Mouse (Mus musculus): ENCODE measurements at regions not wholly inside any gene's neighbourhood (a gene's known extent, or its start where the extent isn't known, plus 50 kb on each side); places are given as distances from the start of the nearest gene placed in this dataset.

DNA sequence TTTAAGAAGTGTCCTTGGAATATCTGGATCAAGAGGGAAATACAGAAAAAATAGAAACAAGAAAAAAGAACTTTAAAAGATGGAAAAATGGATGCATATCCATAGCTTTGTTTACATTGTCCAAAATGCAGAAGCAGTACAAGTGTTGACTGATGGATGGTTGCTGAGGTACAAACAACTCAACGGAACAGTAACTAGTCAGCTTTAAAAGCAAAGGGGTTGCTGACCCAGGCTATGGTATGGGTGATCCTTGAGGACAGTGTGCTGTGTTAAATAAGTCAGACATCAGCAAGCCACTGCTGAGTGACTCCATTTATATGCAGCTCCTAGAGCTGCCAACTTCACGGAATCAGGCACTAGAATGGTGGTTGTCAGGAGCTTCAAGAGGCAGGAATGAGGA lies 338.9 kb upstream of the Tmc3 start:
- no peak for DNase-seq (ENCODE audit: low spot score in 2 of 2)

DNA sequence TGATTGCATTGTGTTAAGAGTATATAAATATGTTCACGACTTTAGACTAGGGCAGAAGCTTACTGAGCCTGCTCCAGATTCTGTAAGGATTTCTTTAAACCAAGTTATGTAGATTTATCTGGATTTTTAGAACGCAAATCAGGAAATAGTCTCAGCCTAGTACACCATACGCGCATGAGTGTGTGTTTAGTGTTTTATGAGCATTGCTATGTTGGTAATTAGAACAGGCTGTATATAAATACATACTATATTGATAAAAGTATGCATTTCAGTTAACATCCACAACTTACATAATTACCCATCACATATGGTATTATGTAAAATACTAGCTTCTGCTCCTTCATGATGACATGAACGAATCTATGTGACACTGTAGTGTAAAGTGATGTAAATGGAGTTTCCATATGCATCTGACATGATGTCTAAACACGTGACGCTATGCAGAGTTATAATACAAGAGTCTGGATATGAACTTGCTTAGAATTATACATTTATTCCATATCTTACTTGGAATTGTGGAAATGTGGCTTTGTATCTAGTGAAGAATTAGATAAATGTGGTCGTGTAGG lies 332.6 kb upstream of the Tmc3 start:
- DNase-seq (ENCODE audit: low spot score in 2 of 2), result no peak

GRCm38 (mm10) chr7:83253001-83253400 lies 331.7 kb upstream of the Tmc3 start:
- no peak for DNase-seq (ENCODE audit: low spot score in 2 of 2)

GRCm38 (mm10) chr7:83253432-83253831 lies 331.3 kb upstream of the Tmc3 start:
- DNase-seq (ENCODE audit: low spot score in 2 of 2), result no peak

DNA sequence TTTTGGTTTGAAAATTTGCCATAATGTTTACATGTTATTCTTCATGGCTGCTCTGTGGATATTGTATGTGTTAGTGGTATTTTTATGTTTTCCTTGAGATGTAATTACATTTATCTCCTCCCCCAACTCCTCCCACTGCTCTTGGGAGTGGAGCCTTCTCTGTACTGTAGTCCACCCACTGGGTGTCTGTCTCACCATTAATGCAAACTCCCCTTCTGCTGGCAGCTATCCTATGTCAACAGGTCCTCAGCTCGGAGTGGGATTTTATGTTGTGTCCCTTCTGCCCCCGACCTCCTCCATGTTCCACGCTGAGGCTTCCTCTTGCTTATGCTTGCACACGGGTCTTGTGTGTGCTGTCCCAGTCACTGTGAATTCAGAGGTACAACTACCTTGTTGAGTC lies 330.3 kb upstream of the Tmc3 start:
- no peak for DNase-seq (ENCODE audit: low spot score in 2 of 2)

DNA sequence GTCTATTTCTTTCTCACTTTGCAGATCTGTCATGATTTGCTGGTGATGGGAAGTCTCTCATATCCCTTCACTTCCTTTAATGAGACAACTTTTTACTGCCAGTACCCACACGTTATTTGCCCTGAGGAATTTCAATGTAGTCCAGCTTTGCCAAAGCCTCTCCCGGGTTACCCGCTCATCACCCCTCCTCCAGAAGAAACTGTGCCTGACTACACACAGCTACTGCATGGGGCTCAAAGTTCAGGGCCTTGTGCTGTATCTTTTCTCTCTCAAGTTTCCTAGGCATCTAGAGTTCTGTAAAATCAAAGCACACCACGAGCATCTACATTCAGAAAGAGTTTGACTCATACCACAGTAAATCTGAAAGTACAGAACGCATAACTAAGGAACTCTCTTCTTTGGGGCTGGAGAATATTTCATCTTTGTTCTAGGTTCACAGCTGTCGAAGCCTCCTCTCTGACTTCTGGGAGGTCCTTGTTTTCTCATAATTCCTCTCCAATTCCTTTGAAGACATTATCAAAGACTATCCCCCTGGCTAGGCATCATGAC lies 328.4 kb upstream of the Tmc3 start:
- no peak for DNase-seq (ENCODE audit: low spot score in 2 of 2)

- no peak for DNase-seq (ENCODE audit: low spot score in 2 of 2)
Observed at GRCm38 (mm10) chr7:83258363-83258916, 326.3 kb upstream of the Tmc3 start.

DNA sequence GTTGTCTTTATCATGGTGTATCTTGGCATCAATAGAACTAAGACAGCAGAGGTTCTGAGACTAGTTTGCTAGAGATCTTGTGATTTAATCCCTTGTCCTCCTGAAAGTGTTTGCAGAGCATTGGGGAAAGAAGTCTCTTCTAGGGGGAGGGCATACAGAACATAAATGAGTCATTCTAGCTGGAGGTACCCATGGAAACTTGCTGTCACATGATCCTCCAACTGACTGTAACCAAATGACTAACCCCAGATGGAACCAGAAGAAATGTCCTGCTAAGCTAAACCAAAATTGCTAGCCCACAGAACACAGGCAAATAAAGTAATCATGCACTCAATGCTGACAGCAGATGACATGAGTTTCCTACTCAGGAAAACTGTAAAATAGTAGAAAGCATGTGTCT lies 323.2 kb upstream of the Tmc3 start:
- no peak for DNase-seq (ENCODE audit: low spot score in 2 of 2)

DNA sequence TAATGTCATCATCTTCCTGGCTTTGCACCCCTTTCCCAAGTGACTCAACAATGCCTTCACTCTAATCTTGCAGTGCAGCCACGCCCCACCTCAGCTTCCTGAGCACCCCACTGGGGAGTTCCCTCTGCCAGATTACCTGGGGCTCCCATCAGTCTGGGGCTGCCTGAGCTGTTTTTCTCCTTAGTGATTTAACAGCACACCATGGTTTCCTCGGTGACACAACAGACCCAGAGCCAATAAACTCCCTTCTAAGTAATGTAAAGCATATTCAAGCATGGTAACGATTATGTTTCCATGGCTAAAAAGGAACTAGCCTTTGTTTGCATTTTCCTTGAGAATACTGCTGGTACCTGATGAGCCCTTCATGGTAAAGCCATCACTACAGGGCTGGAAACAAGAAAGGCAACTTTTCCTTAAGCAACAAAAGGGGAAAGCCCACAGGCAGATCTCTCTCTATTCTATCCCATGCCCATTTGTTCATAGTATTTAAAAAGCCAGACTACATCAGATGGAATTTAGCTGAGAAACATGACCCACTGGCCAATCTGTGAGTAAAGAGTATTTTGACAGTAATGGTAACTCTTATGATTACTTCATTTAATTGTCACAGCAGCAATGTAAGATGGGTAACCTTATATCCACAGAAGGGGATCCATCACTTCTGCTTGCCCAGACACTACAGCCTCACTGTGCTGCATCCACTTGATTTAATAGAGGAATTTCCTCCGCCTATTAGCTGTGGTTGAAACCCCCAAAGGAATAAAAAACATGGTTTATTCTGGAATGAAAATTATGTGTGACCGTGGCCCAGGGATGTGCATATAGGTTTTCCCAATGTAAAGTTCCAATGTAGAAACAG lies 294.6 kb upstream of the Tmc3 start:
- no peak for DNase-seq (ENCODE audit: low spot score in 2 of 2)

GRCm38 (mm10) chr7:83307112-83307511 lies 277.6 kb upstream of the Tmc3 start:
- DNase-seq (ENCODE audit: low spot score in 2 of 2), result no peak

DNA sequence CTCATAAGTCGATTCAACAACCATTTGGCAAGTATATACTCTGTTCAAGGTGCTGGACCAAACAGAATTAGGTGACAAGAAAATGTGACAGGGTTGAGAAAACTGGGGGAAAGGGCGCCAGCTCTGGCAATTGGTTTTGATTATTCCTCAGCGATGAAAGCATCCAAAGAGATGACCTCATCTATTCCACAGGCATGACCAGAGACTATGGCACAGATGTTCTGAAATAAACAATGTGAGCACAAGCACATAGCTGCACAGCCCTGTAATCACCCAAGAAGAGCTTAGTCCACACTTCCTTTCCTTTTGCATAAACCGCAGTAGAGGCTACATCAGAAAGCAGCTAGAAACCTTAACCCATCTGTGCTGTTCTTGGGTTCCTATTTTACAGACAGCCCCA lies 272.6 kb upstream of the Tmc3 start:
- no peak for DNase-seq (ENCODE audit: low spot score in 2 of 2)

DNA sequence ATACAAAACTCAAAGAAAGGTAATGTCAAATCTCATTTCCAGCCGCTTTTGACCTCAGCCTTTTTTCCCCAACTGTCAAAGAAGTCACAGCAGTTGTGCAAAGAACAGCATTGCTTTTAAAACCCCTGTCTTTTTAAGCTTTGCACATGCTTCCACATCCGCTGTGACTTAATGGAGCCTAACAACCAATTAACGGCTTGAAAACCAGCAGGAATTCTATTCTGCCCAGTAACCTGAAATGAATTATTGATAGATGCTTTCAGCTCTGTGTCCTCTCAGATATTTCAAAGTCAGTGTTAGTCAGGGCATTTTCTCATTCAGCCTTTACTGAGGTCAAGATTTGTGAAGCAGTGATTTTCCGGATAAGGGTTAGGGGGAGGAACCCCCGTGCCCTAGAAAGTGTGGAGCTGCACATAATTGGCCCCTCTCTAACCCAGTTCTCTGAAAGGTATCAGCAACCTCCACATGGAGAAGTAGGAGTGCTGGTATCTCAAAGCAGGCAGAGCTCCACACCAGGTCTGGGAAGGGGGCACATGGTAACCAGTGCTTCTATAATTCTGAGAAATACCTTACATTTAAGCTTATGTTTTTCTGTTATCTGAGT lies 254.8 kb upstream of the Tmc3 start:
- DNase-seq (ENCODE audit: low spot score in 2 of 2), result no peak

DNA sequence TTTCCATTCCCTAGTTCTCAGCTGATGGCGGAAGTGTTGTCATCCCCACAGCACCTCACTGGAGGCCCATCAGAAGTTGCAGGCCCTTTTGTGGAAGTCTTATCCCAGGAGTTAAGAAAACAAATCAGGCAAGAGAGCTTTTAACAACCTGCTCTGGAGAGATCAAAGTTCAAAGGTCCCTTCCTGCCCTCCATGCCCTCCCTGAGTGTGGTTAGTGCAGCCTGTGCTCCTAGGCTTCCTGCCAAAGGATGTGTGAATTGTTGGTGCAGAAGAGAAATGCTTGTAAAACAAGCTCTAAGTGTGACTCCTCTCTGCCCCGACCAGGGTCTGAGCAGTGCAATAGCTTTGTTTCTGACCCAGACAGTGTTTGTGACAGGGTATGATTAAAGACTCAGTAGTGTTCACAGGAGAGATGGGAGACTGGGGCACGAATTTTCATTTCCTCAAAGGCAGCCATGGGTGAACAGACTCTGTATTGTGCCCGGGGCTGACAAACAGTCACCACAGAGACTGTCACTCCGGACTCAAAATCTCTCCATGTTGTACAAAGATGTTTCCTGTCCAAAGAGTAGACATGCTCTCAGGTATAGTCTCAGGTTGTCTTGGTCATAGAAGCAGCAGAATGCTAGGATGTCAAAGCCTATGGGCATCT lies 237.5 kb upstream of the Tmc3 start:
- no peak for DNase-seq (ENCODE audit: low spot score in 2 of 2)

GRCm38 (mm10) chr7:83369191-83369590 lies 215.5 kb upstream of the Tmc3 start:
- no peak for DNase-seq (ENCODE audit: low spot score in 2 of 2)

DNA sequence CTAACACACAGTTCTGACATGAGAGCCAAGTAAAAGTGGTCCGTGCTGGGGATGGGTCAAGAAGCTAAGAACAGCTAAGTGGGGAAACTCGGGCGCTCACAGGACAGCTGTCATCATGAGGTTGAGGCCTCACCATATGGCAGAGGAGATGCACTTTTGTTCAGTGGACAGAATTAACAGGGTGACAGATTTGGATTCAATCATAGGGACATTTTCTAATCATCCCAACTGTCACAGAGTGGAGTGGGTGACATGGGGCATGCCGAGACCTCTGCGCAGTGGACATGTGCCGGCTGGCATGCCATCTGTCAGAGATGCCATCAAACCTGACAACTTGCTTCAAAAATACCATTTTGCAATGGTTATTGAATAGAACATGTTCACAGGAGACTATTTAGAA lies 215.1 kb upstream of the Tmc3 start:
- DNase-seq (ENCODE audit: low spot score in 2 of 2), result no peak

DNA sequence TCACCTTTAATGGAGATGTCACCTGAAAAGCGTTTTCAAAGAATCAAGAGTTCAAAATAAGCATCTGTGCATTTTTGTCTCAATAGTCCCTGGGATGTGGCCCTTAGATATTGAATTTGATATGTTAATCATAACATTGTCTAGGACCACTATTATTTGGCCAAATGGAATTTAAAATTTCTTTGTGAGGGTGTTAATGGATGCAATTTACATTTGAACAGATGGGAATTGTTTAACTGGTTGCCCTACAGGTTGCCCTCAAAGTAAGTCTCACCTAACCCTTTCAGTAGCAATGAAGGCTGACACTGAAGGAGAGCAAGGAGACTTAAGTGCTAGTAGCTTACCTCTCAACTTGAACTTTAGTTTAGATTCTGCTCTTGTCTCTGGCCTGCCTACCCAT lies 207.9 kb upstream of the Tmc3 start:
- DNase-seq (ENCODE audit: low spot score in 2 of 2), result no peak

DNA sequence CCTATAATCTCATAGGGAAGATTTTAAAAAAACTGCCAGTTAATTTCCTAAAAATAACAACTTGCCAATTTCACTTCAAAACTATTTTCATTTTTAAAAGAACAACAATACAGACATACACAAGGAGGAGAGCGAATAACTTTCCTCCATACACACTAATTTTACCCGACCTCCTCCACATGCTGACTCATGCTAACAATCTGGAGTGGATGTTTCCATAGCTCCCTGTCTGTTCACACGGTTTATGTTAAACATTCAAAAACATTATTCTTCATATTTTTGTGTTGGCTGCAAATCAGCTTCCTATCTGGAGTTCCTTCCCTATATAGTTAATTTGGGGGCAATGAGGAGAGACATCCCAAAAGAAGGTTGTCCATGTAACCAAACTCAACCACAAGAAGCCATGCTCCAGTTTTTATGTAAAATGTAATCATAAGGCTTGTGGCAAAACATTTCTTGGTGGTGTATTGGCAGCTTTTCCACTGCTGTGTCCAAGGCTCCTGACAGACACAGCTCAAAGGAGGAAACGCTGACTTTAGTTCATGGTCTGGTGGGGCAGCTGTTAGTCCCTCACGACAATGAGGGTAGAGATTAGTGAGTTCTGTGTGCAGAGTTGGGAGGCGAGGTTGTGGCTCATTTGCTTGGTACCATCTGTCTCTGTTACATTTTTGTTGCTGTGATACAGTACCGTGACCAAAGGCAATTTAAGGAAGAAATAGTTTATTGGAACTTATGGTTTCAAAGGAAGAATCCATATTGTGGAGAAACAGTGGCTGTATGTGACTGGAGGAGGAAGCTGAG lies 203.1 kb upstream of the Tmc3 start:
- no peak for DNase-seq (ENCODE audit: low spot score in 2 of 2)

- DNase-seq (ENCODE audit: low spot score in 2 of 2), result peak; percentile 30 to 42
Observed at GRCm38 (mm10) chr7:83382803-83383363, 201.8 kb upstream of the Tmc3 start.

GRCm38 (mm10) chr7:83391388-83391787 lies 193.3 kb upstream of the Tmc3 start:
- DNase-seq (ENCODE audit: low spot score in 2 of 2), result no peak

- no peak for DNase-seq (ENCODE audit: low spot score in 2 of 2)
Observed at GRCm38 (mm10) chr7:83392181-83392580, 192.5 kb upstream of the Tmc3 start.

- no peak for DNase-seq (ENCODE audit: low spot score in 2 of 2)
Observed at GRCm38 (mm10) chr7:83392625-83393024, 192.1 kb upstream of the Tmc3 start.

Measured in frontal cortex, postnatal 14 days (tissue).